Mouse (Mus musculus) heart, adult 2 months (tissue): ENCODE data around the gene Fgf11. TPM values are rescaled to one million over a fixed set of nuclear protein-coding genes. Genes with fewer than 3 reads are reported as not detected.

ENCODE experiments used
- DNase-seq, 2 experiments: peaks; one replicate each; pipeline ENCODE4 v3.0.0; 2021
- H3K27ac ChIP-seq: fragments of 200-600 bp; 2 replicates; pipeline ENCODE4 v1.8.1; 2022
- H3K27me3 ChIP-seq: fragments of 200-500 bp; 2 replicates; pipeline ENCODE4 v1.6.1; 2012; ENCODE audit warnings: mild to moderate bottlenecking, low read length, inconsistent platforms, mixed read lengths; ENCODE audit not compliant: control insufficient read depth, insufficient read depth
- H3K36me3 ChIP-seq: fragments of 200-500 bp; 2 replicates; pipeline ENCODE4 v1.6.1; 2012; ENCODE audit warnings: low read length, inconsistent platforms; ENCODE audit not compliant: control insufficient read depth, insufficient read depth
- H3K4me1 ChIP-seq: fragments of 200-500 bp; 2 replicates; pipeline ENCODE4 v1.6.1; 2011; ENCODE audit warnings: low read length; ENCODE audit not compliant: control insufficient read depth, insufficient read depth
- H3K4me3 ChIP-seq: fragments of 200-600 bp; 2 replicates; pipeline ENCODE4 v1.8.1; 2022
- H3K79me2 ChIP-seq: fragments of 200-500 bp; replicated peaks from 2 replicates; pipeline ENCODE4 v1.6.1; 2012; ENCODE audit warnings: mild to moderate bottlenecking, inconsistent platforms, low read length, moderate library complexity, mixed read lengths; ENCODE audit not compliant: control insufficient read depth, insufficient read depth
- H3K9ac ChIP-seq: fragments of 200-500 bp; 2 replicates; pipeline ENCODE4 v1.6.1; 2012; ENCODE audit warnings: low read depth, mild to moderate bottlenecking, control low read depth, inconsistent platforms, low read length, mixed read lengths
- CTCF ChIP-seq: fragments of 200-600 bp; IDR thresholded peaks from 2 replicates; pipeline ENCODE4 v1.8.1; 2022; ENCODE audit warnings: antibody characterized with exemption, mild to moderate bottlenecking, moderate library complexity
- EP300 ChIP-seq: fragments of 200-500 bp; IDR thresholded peaks from 2 replicates; pipeline ENCODE4 v1.6.1; 2011; ENCODE audit warnings: low read depth, low read length, control low read depth; ENCODE audit not compliant: insufficient read depth
- POLR2A ChIP-seq: fragments of 200-500 bp; IDR thresholded peaks from 2 replicates; pipeline ENCODE4 v1.6.1; 2011; ENCODE audit warnings: mild to moderate bottlenecking, low read depth, low read length, control low read depth; ENCODE audit not compliant: insufficient read depth
- WGBS: fragments of 180-500 bp; shearing (Covaris S2); methylation state at CpG from one replicate; pipeline ENCODE4 v1.1.7; 2018; 5-methylcytosine and 5-hydroxymethylcytosine counted together
- intact Hi-C: fragments of 180-260 bp; cut with DNase I; formaldehyde crosslinking; loops from one replicate; pipeline ENCODE4 v1.15.1; 2025
- long read RNA-seq: library from polyadenylated mRNA; stranded (forward); transcript quantifications from one replicate; pipeline ENCODE4 v2.0.0, GENCODE M21; 2021
- polyA plus RNA-seq: library from polyadenylated mRNA; depleted of rRNA; stranded (reverse); fragments of >200 nt; gene quantifications from 2 replicates; pipeline ENCODE4 v1.2.3, GENCODE M21; 2012; rRNA removed
- total RNA-seq, 2 experiments: library from RNA; stranded (reverse); gene quantifications; 2 replicates each; pipeline ENCODE4 v1.2.3; 2021

Gene Fgf11
- total RNA-seq (1 to 10 TPM; 1.9 to 2.5 TPM), polyA plus RNA-seq (3.3 and 4.3 TPM in 2 replicates)
- long read RNA-seq, partial matches to known transcripts: 1 of 1 reads
- long read RNA-seq, other reads (novel, unspliced or antisense): 0 of 1 reads

GRCm38 (mm10) chr11:69801379-69801977 is at the start of gene Fgf11:
Gene Fgf11 (minus strand): TSS chr11:69801857.
- Histone ChIP-seq H3K4me1 (peaks cover 4% of the 10 kb centered on the region; the same call in 1 of the 2 replicates), H3K79me2 (no peaks in the 10 kb centered on the region), H3K27ac (peak within 1 kb of the TSS; percentile 73), H3K9ac (peak within 1 kb of the TSS; percentile 74), H3K4me3 (peak within 1 kb of the TSS; percentile 68), H3K36me3 (no peaks in the 10 kb centered on the region), H3K27me3 (no peaks in the 10 kb centered on the region)
- TF ChIP-seq POLR2A (no peak), EP300 (no peak), CTCF (no peak)
- intact Hi-C loops: no loop called here
- no peak for DNase-seq
- WGBS: 4% methylated on average over 33 of the region's 33 CpGs

GRCm38 (mm10) chr11:69850754-69851153 is 49.1 kb upstream of the Fgf11 start:
- intact Hi-C loops: no loop called here
- Histone ChIP-seq H3K27me3 (no peaks in the 10 kb centered on the region), H3K36me3 (no peaks in the 10 kb centered on the region; the same call in 1 of the 2 replicates), H3K27ac (no peak overlapping the region), H3K4me1 (peaks cover 5% of the 10 kb centered on the region), H3K4me3 (no peak overlapping the region), H3K9ac (no peak overlapping the region), H3K79me2 (no peaks in the 10 kb centered on the region)
- 67% methylated on average over 8 of the region's 8 CpGs for WGBS
- DNase-seq: no peak
- TF ChIP-seq POLR2A: no peak
- TF ChIP-seq CTCF: no peak
- TF ChIP-seq EP300: no peak

- H3K4me1 ChIP-seq: peaks cover 5% of the 10 kb centered on the region
- H3K79me2 ChIP-seq: no peaks in the 10 kb centered on the region
- intact Hi-C loops: no loop called here
- H3K9ac ChIP-seq: no peak overlapping the region
- no peak for DNase-seq
- TF ChIP-seq POLR2A (no peak), EP300 (no peak), CTCF (no peak)
- no peaks in the 10 kb centered on the region for H3K27me3 ChIP-seq
- peak overlapping the region; percentile 20; the same call in 1 of the 2 replicates for H3K4me3 ChIP-seq
- 81% methylated on average over 15 of the region's 15 CpGs for WGBS
- no peaks in the 10 kb centered on the region; the same call in 1 of the 2 replicates for H3K36me3 ChIP-seq
- H3K27ac ChIP-seq: peak overlapping the region; percentile 67
Observed at GRCm38 (mm10) chr11:69849884-69850283, 48.2 kb upstream of the Fgf11 start.

GRCm38 (mm10) chr11:69849128-69849527 is 47.5 kb upstream of the Fgf11 start:
- H3K4me3 ChIP-seq: peak overlapping the region; percentile 20; the same call in 1 of the 2 replicates
- 48% methylated on average over 9 of the region's 9 CpGs for WGBS

GRCm38 (mm10) chr11:69848021-69848420 is 46.4 kb upstream of the Fgf11 start:
- Histone ChIP-seq H3K27me3 (no peaks in the 10 kb centered on the region), H3K4me1 (peaks cover 5% of the 10 kb centered on the region), H3K9ac (no peak overlapping the region), H3K4me3 (no peak overlapping the region), H3K27ac (no peak overlapping the region), H3K36me3 (no peaks in the 10 kb centered on the region; the same call in 1 of the 2 replicates), H3K79me2 (no peaks in the 10 kb centered on the region)
- no peak for TF ChIP-seq POLR2A
- no peak for TF ChIP-seq EP300
- no peak for TF ChIP-seq CTCF
- intact Hi-C loops: no loop called here
- no peak for DNase-seq
- 96% methylated on average over 6 of the region's 6 CpGs for WGBS

More at GRCm38 (mm10) chr11:69849128-69849527, 47.5 kb upstream of the Fgf11 start:
- Histone ChIP-seq H3K79me2 (no peaks in the 10 kb centered on the region), H3K9ac (peak overlapping the region; percentile 33; the same call in 1 of the 2 replicates), H3K36me3 (no peaks in the 10 kb centered on the region; the same call in 1 of the 2 replicates), H3K4me1 (peaks cover 5% of the 10 kb centered on the region), H3K27me3 (no peaks in the 10 kb centered on the region), H3K27ac (peak overlapping the region; percentile 67)
- TF ChIP-seq EP300: 0 out of 2 replicates have a peak, but pooled peaks have one; percentile 54
- TF ChIP-seq CTCF: no peak
- TF ChIP-seq POLR2A: 0 out of 2 replicates have a peak, but pooled peaks have one; percentile 1
- DNase-seq: peak in 1 of 2 experiments; percentile 36
- intact Hi-C loops: no loop called here
